Mouse (Mus musculus): Measurements from ENCODE around the gene Pakap. TPM values are rescaled to one million over a fixed set of nuclear protein-coding genes. Genes with fewer than 3 reads are reported as not detected.

Pakap gene
- total RNA-seq (2014; fragmentation: Nextera tagmentation) (not detected in 2 replicates), total RNA-seq (2017) (not detected in 2 replicates)

- ATAC-seq (replicated peaks; ENCODE audit: low FRiP score, low TSS enrichment, poor library complexity, severe bottlenecking), result no peak
Measured at GRCm38 (mm10) chr4:57567666-57568206, at the start of gene Pakap. Gene Pakap (plus strand): TSS chr4:57568179.

- no peak for ATAC-seq (replicated peaks; ENCODE audit: low FRiP score, low TSS enrichment, poor library complexity, severe bottlenecking)
Measured at GRCm38 (mm10) chr4:57523456-57523855, 44.5 kb upstream of the Pakap start.

GRCm38 (mm10) chr4:57524461-57524860 is 43.5 kb upstream of the Pakap start:
- no peak for ATAC-seq (replicated peaks; ENCODE audit: low FRiP score, low TSS enrichment, poor library complexity, severe bottlenecking)

GRCm38 (mm10) chr4:57525221-57526011 is 42.6 kb upstream of the Pakap start:
- ATAC-seq (replicated peaks; ENCODE audit: low FRiP score, low TSS enrichment, poor library complexity, severe bottlenecking), result no peak

GRCm38 (mm10) chr4:57528296-57528695 is 39.7 kb upstream of the Pakap start:
- ATAC-seq (replicated peaks; ENCODE audit: low FRiP score, low TSS enrichment, poor library complexity, severe bottlenecking), result no peak

- no peak for ATAC-seq (replicated peaks; ENCODE audit: low FRiP score, low TSS enrichment, poor library complexity, severe bottlenecking)
Measured at GRCm38 (mm10) chr4:57533686-57534085, 34.3 kb upstream of the Pakap start.

GRCm38 (mm10) chr4:57534232-57534631 is 33.7 kb upstream of the Pakap start:
- ATAC-seq (replicated peaks; ENCODE audit: low FRiP score, low TSS enrichment, poor library complexity, severe bottlenecking), result no peak

GRCm38 (mm10) chr4:57535087-57535486 is 32.9 kb upstream of the Pakap start:
- ATAC-seq (replicated peaks; ENCODE audit: low FRiP score, low TSS enrichment, poor library complexity, severe bottlenecking), result no peak

GRCm38 (mm10) chr4:57538029-57538688 is 29.8 kb upstream of the Pakap start:
- ATAC-seq (replicated peaks; ENCODE audit: low FRiP score, low TSS enrichment, poor library complexity, severe bottlenecking), result no peak

GRCm38 (mm10) chr4:57543692-57544256 is 24.2 kb upstream of the Pakap start:
- ATAC-seq (replicated peaks; ENCODE audit: low FRiP score, low TSS enrichment, poor library complexity, severe bottlenecking), result no peak

GRCm38 (mm10) chr4:57547785-57548184 is 20.2 kb upstream of the Pakap start:
- no peak for ATAC-seq (replicated peaks; ENCODE audit: low FRiP score, low TSS enrichment, poor library complexity, severe bottlenecking)

GRCm38 (mm10) chr4:57550216-57550615 is 17.8 kb upstream of the Pakap start:
- no peak for ATAC-seq (replicated peaks; ENCODE audit: low FRiP score, low TSS enrichment, poor library complexity, severe bottlenecking)

GRCm38 (mm10) chr4:57557102-57557501 is 10.9 kb upstream of the Pakap start:
- no peak for ATAC-seq (replicated peaks; ENCODE audit: low FRiP score, low TSS enrichment, poor library complexity, severe bottlenecking)

- ATAC-seq (replicated peaks; ENCODE audit: low FRiP score, low TSS enrichment, poor library complexity, severe bottlenecking), result no peak
Measured at GRCm38 (mm10) chr4:57559438-57559837, 8.5 kb upstream of the Pakap start.

- ATAC-seq (replicated peaks; ENCODE audit: low FRiP score, low TSS enrichment, poor library complexity, severe bottlenecking), result no peak
Measured at GRCm38 (mm10) chr4:57560010-57560409, 8.0 kb upstream of the Pakap start.

GRCm38 (mm10) chr4:57561055-57561454 is 6.9 kb upstream of the Pakap start:
- ATAC-seq (replicated peaks; ENCODE audit: low FRiP score, low TSS enrichment, poor library complexity, severe bottlenecking), result no peak

- no peak for ATAC-seq (replicated peaks; ENCODE audit: low FRiP score, low TSS enrichment, poor library complexity, severe bottlenecking)
Measured at GRCm38 (mm10) chr4:57565283-57565682, 2.7 kb upstream of the Pakap start.

- no peak for ATAC-seq (replicated peaks; ENCODE audit: low FRiP score, low TSS enrichment, poor library complexity, severe bottlenecking)
Measured at GRCm38 (mm10) chr4:57565811-57566210, 2.2 kb upstream of the Pakap start.

GRCm38 (mm10) chr4:57568268-57569068 is 489 bp downstream of the Pakap start:
- no peak for ATAC-seq (replicated peaks; ENCODE audit: low FRiP score, low TSS enrichment, poor library complexity, severe bottlenecking)

- no peak for ATAC-seq (replicated peaks; ENCODE audit: low FRiP score, low TSS enrichment, poor library complexity, severe bottlenecking)
Measured at GRCm38 (mm10) chr4:57569069-57569355, 1.0 kb downstream of the Pakap start.

Measured in megakaryocyte-erythroid progenitor cell, adult 5-6 weeks (primary cell).